Mouse (Mus musculus) forebrain, embryonic 11.5 days (tissue): Measurements from ENCODE around the gene Hdgf. TPM values are rescaled to one million over a fixed set of nuclear protein-coding genes. Genes with fewer than 3 reads are reported as not detected.

ENCODE experiments used
- ATAC-seq: fragments of 200-750 bp; cut with Nextera tagmentation; replicated peaks from 2 replicates; pipeline ENCODE4 v1.8.0; 2017; ENCODE audit warnings: moderate TSS enrichment; ENCODE audit not compliant: low FRiP score
- DNase-seq: peaks from one replicate; pipeline ENCODE4 v3.0.0-alpha.2; 2017; ENCODE audit warnings: low spot score
- H3K27ac ChIP-seq: fragments of 300-500 bp; sonication (generic); 2 replicates; pipeline ENCODE4 v1.5.1; 2014; ENCODE audit warnings: low read depth, low read length
- H3K27me3 ChIP-seq: fragments of 300-500 bp; sonication (generic); 2 replicates; pipeline ENCODE4 v1.6.1; 2014; ENCODE audit warnings: mild to moderate bottlenecking, low read length, mixed read lengths; ENCODE audit not compliant: control insufficient read depth, insufficient read depth
- H3K36me3 ChIP-seq: fragments of 300-500 bp; sonication (generic); 2 replicates; pipeline ENCODE4 v1.6.1; 2014; ENCODE audit warnings: mild to moderate bottlenecking, low read length, moderate library complexity, mixed read lengths; ENCODE audit not compliant: control insufficient read depth, insufficient read depth
- H3K4me1 ChIP-seq: fragments of 300-500 bp; sonication (generic); replicated peaks from 2 replicates; pipeline ENCODE4 v1.6.1; 2014; ENCODE audit warnings: low read length, mixed read lengths; ENCODE audit not compliant: control insufficient read depth, insufficient read depth
- H3K4me2 ChIP-seq: fragments of 300-500 bp; sonication (generic); 2 replicates; pipeline ENCODE4 v1.6.1; 2014; ENCODE audit warnings: low read depth, mild to moderate bottlenecking, low read length, moderate library complexity, mixed read lengths; ENCODE audit not compliant: severe bottlenecking
- H3K4me3 ChIP-seq: fragments of 300-500 bp; sonication (generic); 2 replicates; pipeline ENCODE4 v1.5.1; 2014; ENCODE audit warnings: low read depth, low read length
- H3K9ac ChIP-seq: fragments of 300-500 bp; sonication (generic); 2 replicates; pipeline ENCODE4 v1.6.1; 2014; ENCODE audit warnings: low read length
- H3K9me3 ChIP-seq: fragments of 300-500 bp; sonication (generic); 2 replicates; pipeline ENCODE4 v1.6.1; 2016; ENCODE audit warnings: low read length, mixed read lengths; ENCODE audit not compliant: control insufficient read depth
- WGBS: fragments of 180-500 bp; shearing (Covaris S2); extraction: QIAGEN DNeasy Blood & Tissue Kit; methylation state at CpG from one replicate; pipeline ENCODE4 v1.1.7; 2014; 5-methylcytosine and 5-hydroxymethylcytosine counted together
- polyA plus RNA-seq: library from polyadenylated mRNA; unstranded; fragments of >200 nt; fragmentation: Nextera tagmentation; extraction: Ambion mirVana; gene quantifications from 2 replicates; pipeline ENCODE4 v1.2.1, GENCODE M21; 2014

Gene Hdgf
- polyA plus RNA-seq, 1 experiment from 2014 or later, result 325 TPM

DNA sequence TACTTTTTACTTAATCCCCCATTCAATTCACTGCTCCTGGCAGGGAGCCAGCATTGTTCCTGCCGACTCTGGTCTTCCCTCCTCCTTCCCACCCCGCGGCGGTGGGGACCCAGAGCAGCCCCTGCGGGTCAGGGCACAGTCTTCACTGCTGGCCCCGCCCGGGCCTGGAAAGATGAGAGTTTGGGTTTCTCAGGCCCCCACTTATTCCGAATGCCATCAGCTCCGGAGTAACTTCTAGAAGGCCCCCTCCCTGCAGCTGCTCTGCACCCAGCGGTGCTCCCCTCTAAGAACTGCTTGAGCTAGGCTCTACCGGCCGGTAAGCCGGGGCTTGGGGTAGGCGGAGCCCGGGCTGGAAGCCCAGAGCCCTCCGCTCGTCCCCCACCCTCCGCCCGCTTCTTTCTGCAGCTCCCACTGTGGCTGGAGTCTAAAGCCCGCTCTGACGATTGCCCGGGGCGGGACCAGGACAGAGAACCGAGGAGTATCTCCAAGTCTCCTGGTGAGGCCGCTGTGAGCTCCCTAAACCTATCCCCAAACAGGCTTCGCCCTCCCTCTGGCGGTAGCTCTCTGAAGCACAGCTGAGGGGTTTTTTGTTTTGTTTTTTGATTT, 54.6 kb downstream of the Hdgf start:
- H3K9ac ChIP-seq, result peak overlapping the region; percentile 73
- DNase-seq (peak; percentile 98), ATAC-seq (peak; percentile 97)
- peak overlapping the region; percentile 96 for H3K27ac ChIP-seq
- H3K9me3 ChIP-seq, result no peaks in the 10 kb centered on the region
- peaks cover 20% of the 10 kb centered on the region for H3K4me1 ChIP-seq
- H3K27me3 ChIP-seq, result no peaks in the 10 kb centered on the region
- H3K4me2 ChIP-seq, result peak overlapping the region; percentile 65
- H3K4me3 ChIP-seq, result peak overlapping the region; percentile 33
- under 1% methylated on average over 27 of the region's 27 CpGs for WGBS
- no peaks in the 10 kb centered on the region for H3K36me3 ChIP-seq

Other genes starting within 250 kb of the Hdgf start
- 0.24 and 0.55 TPM in 2 replicates for gene Lrrc71, start 157.7 kb upstream of the Hdgf start, polyA plus RNA-seq
- 0.16 and 0.45 TPM in 2 replicates for gene Ntrk1, start 111.2 kb upstream of the Hdgf start, polyA plus RNA-seq
- gene Insrr, start 109.4 kb upstream of the Hdgf start, polyA plus RNA-seq, result 0.32 and 0.33 TPM in 2 replicates
- gene Pear1, start 82.0 kb upstream of the Hdgf start, polyA plus RNA-seq, result 8.2 and 8.6 TPM in 2 replicates
- not detected in 2 replicates for gene Sh2d2a, start 59.6 kb upstream of the Hdgf start, polyA plus RNA-seq
- 19.6 and 22.3 TPM in 2 replicates for gene Prcc, start 20.7 kb upstream of the Hdgf start, polyA plus RNA-seq
- gene Mrpl24, start 13.2 kb downstream of the Hdgf start, polyA plus RNA-seq, result 69.4 and 74.5 TPM in 2 replicates
- gene Isg20l2, start 24.0 kb downstream of the Hdgf start, polyA plus RNA-seq, result 73.9 and 78.7 TPM in 2 replicates
- gene Rrnad1, start 24.4 kb downstream of the Hdgf start, polyA plus RNA-seq, result 22.2 and 23.2 TPM in 2 replicates
- gene Crabp2, start 42.3 kb downstream of the Hdgf start, polyA plus RNA-seq, result 409 and 417 TPM in 2 replicates
- gene Nes, start 64.8 kb downstream of the Hdgf start, polyA plus RNA-seq, result 92.0 and 99.9 TPM in 2 replicates
- 0.52 and 0.72 TPM in 2 replicates for gene Bcan, start 93.9 kb downstream of the Hdgf start, polyA plus RNA-seq
- 0.27 and 0.39 TPM in 2 replicates for gene Hapln2, start 121.3 kb downstream of the Hdgf start, polyA plus RNA-seq
- gene Gpatch4, start 136.8 kb downstream of the Hdgf start, polyA plus RNA-seq, result 32.8 and 39.0 TPM in 2 replicates
- gene Naxe, start 152.2 kb downstream of the Hdgf start, polyA plus RNA-seq, result 123 and 130 TPM in 2 replicates
- not detected in 2 replicates for gene Ttc24, start 172.0 kb downstream of the Hdgf start, polyA plus RNA-seq
- 26.8 and 27.0 TPM in 2 replicates for gene Iqgap3, start 175.7 kb downstream of the Hdgf start, polyA plus RNA-seq
- 17.3 and 19.7 TPM in 2 replicates for gene Mef2d, start 236.1 kb downstream of the Hdgf start, polyA plus RNA-seq